Mouse (Mus musculus) cerebellum, adult 2 months (tissue): ENCODE results near the gene Slc44a1.

Source experiments
- CTCF ChIP-seq: fragments of 200-500 bp; IDR thresholded peaks from 2 replicates; pipeline ENCODE4 v1.5.1; 2011; ENCODE audit warnings: low read depth, mild to moderate bottlenecking, control low read depth, low read length, moderate library complexity, borderline replicate concordance; ENCODE audit not compliant: insufficient read depth
- POLR2A ChIP-seq: fragments of 200-500 bp; IDR thresholded peaks from 2 replicates; pipeline ENCODE4 v1.6.1; 2011; ENCODE audit warnings: low read length, control low read depth, borderline replicate concordance; ENCODE audit not compliant: insufficient read depth

- TF ChIP-seq CTCF (no peak), POLR2A (no peak)
Measured at GRCm38 (mm10) chr4:53406866-53407265, 33.3 kb upstream of the Slc44a1 start.
